Mouse (Mus musculus) adrenal gland, adult 2 months (tissue): ENCODE data around the gene Dnttip1. TPM values are rescaled to one million over a fixed set of nuclear protein-coding genes. Genes with fewer than 3 reads are reported as not detected.
"Not testable (repeated sequence)": the region's sequence is repeated elsewhere in the genome, so short reads cannot be mapped to it uniquely, and the experiment has no call there.

Source experiments
- DNase-seq: peaks from one replicate; pipeline ENCODE4 v3.0.0; 2021
- long read RNA-seq: library from polyadenylated mRNA; stranded (forward); transcript quantifications from one replicate; pipeline ENCODE4 v2.0.0, GENCODE M21; 2021
- polyA plus RNA-seq: library from polyadenylated mRNA; depleted of rRNA; stranded (reverse); fragments of >200 nt; gene quantifications from 2 replicates; pipeline ENCODE4 v1.2.3, GENCODE M21; 2012; rRNA removed
- total RNA-seq, 2 experiments: library from RNA; stranded (reverse); gene quantifications; 2 replicates each; pipeline ENCODE4 v1.2.3; 2021

The Dnttip1 gene
- total RNA-seq = 10 to 100 TPM; 34.9 to 41.8 TPM
- polyA plus RNA-seq = 29.7 and 44.4 TPM in 2 replicates
- long read RNA-seq, transcript Dnttip1-201 (13 exons, 1,664 nt) = major isoform, 60 of 71 reads
- long read RNA-seq, partial matches to known transcripts = 5 of 71 reads
- long read RNA-seq, other reads (novel, unspliced or antisense) = 6 of 71 reads

- peak; percentile 96 for DNase-seq
Observed at GRCm38 (mm10) chr2:164745843-164746479, at the start of gene Dnttip1, which contains the start of gene Wfdc3. Gene Dnttip1, plus strand, starts transcription at chr2:164745983. Gene Wfdc3, minus strand, starts transcription at chr2:164745931.

GRCm38 (mm10) chr2:164698201-164698600, 47.6 kb upstream of the Dnttip1 start, which contains the start of gene Spint4:
Gene Spint4, plus strand, starts transcription at chr2:164698501.
- no peak for DNase-seq

DNA sequence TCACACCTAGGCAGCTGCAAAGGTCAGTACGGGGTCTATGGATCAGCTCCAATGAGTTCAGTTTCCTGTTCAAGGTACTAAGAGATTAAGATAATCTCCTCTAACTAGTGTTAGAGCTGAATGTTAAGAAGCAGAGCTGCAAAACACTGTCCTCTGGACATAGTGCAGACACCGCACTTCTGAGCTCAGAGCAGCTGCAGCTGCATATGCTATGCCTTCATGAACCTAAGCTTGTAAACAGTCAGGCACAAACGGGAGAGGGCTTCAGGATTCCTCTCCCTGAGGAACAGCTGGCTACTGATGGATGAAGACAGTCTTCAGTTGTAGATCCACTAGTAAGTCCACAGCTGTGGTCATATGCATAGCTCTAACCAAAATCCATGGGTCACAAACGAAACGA, 44.8 kb upstream of the Dnttip1 start:
- DNase-seq = no peak

DNA sequence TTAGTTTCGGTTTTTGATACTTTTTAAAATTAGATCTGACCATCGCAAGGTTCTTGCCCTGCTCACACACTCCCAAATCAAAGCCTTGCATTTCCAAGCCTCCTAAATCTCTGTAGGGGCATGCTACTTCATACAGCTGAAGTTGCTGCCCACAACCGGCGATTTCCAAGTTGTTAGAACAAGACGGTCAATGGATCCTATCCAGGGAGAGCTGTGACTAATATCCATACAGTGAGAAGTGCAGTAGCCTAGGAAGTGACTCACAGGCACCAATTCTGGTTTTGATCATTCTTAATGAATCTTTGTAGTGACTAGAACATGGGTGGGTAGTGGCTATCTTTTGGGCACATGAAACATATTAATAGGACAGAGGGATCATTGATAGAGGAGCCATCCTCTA, 44.0 kb upstream of the Dnttip1 start:
- DNase-seq = no peak

DNA sequence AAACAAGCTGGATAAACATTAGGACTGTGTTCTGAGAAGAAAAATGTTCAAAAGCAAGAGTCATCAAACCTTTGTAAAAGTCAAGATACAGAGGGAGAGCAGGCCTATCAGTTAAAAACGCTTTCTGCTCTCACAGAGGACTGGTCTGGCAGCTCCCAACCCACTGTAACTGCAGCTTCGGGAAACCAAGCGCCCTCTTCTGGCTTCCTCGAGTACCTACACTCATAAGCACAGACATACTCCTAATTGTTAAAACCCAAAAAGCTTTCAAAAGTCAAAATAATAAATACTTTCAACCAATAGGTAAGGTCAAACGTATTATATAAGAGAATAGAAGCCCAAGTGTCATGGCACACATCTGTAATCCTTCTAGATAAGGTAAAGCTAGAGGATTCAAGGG, 41.5 kb upstream of the Dnttip1 start:
- no peak for DNase-seq

- no peak for DNase-seq
Observed at GRCm38 (mm10) chr2:164705328-164705727, 40.5 kb upstream of the Dnttip1 start.

GRCm38 (mm10) chr2:164705991-164706390, 39.8 kb upstream of the Dnttip1 start:
- DNase-seq = no peak

GRCm38 (mm10) chr2:164715005-164715404, 30.8 kb upstream of the Dnttip1 start, which contains the start of gene Spint5:
Gene Spint5, plus strand, starts transcription at chr2:164715305.
- DNase-seq = no peak

DNA sequence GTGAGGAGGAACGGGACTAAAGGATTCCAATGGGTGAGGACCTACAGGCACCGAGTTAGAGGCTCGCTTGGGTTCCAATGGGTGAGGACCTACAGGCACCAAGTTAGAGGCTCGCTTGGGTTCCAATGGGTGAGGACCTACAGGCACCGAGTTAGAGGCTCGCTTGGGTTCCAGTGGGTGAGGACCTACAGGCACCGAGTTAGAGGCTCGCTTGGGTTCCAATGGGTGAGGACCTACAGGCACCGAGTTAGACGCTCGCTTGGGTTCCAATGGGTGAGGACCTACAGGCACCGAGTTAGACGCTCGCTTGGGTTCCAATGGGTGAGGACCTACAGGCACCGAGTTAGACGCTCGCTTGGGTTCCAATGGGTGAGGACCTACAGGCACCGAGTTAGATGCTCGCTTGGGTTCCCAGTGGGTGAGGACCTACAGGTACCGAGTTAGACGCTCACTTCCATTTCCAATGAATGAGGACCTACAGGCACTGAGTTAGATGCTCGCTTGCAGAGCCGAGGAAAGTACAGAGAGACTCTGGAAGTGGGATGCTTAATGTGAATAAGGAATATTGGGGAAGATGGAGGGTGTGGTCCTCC, 29.5 kb upstream of the Dnttip1 start:
- DNase-seq = not testable (repeated sequence)

GRCm38 (mm10) chr2:164723276-164723675, 22.5 kb upstream of the Dnttip1 start:
- no peak for DNase-seq

DNA sequence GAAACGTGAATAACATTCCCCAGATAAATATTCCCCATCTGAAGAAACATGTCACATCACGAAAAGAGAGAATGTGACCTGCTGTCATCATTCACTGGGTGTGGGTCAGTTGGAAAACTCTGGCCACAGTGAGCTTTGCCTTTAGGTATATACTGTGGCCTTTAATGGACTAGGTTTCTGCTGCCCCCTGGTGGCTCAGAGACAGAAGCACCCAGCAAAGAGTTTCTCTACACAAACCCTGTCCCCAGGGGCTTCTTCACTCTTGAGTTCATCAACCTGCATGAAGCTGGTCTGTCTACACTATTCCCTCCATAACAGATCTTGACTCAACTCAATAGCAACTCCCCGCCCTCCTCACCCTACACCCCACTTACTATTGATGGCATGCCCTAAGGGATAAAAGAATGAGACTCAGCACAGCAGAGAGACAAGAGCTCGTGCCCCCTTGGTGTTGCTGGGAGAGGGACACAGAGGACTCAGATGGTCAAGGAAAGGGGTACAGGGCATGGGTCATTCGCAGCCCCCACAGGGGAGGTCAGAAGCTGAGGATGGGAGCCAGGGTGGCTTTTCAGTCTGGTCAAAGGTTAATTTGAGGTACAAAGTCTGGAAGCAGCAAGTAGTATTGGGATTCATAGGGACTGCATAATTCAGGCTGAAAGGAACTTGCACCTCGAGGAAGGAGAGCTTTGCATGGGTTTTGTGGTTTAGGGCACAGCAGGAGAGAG, 19.7 kb upstream of the Dnttip1 start:
- DNase-seq = peak; percentile 62

DNA sequence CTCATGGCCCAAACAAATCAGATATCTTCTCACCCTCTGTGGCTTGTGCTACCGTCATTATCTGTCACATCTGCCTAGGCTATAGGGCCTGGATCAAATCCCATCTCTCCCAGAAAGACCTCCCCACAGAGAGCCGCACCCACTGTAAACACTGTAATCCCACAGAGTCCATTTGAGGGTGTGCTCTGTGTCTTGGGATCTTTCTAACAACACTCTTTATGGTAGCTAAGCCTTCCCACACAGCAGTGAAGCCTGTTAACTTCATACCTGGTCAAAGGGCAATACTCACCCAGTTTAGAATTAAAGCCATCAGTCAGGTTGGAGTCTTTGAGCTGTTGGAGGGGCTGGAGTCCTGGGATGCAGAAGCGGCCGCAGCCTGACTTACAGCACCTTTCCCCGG, 14.1 kb upstream of the Dnttip1 start:
- DNase-seq = no peak

DNA sequence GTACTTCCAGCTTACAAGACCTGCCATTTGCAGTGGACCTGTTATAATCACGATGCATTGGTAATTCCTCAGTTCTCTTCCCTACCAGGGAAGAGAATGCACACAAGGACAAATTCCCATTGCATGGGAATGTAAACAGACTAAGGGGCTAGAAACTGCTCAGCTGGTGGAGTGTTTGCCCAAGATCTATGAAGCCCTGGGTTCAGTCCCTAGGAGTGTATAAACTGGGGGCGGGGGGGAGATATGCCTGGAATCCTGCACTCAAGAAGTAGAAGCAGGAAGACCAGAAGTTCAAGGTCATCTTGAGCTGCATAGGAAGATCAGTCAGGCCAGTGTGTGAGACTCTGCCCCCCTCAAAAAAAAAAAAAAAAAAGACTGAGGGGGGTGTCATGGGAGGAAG, 12.5 kb upstream of the Dnttip1 start:
- DNase-seq = no peak

DNA sequence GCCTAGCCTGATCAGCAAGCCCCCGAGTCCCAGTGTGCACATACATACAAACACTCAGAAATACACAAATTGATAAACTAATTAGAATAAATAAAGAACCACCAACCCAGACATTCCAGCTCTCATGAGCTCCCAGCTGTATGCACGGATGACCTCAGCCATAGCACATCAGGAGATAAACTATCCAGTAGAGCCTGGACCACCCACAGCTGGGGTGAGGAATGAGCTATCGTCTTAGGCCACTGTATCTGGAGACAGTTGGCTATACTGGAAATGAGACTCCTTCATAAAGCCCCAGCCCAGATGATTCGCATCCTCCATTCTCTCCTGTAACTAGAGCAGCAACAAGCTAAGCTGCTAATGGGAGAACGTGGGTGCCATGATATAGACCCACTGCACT, 10.9 kb upstream of the Dnttip1 start:
- no peak for DNase-seq

DNA sequence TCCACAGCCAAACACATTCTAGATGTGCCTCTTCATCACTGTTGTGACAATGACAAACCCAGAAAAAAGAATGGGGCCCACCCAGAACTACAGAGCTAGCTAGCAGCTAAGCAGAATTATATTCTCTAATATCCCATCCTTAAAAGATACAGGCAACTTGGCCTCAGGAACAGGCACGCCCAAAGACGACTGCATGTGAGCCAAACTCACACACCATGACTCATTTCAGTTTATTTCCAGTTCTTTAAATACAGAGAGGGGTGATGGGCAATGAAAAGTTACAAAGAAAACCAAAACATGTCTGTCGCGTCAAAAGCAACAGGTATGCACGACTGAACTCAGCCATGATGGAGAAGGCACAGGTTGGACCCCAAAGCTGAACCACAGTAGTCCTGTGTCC, 10.3 kb upstream of the Dnttip1 start:
- DNase-seq = no peak

- DNase-seq = no peak
Observed at GRCm38 (mm10) chr2:164737377-164738090, 8.2 kb upstream of the Dnttip1 start.

DNA sequence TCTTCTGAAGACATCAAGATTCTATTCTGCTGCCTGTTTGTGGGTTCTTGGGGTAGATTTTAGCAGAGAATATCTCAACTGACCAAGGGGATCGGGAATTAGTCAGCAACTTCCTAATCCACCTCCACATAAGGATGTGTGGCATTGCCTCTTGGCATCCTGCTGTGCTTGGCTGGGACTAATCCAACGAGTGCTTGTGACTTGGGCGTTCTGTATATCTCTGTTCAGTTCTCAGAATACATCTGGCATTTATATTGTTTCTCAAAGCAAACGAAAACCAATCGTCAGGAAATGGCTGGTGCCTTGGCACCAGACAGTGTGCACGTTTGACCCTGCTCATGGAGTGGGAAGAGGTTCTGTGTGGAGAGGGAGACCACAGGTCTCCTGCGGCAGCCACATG, 5.9 kb upstream of the Dnttip1 start:
- no peak for DNase-seq

DNA sequence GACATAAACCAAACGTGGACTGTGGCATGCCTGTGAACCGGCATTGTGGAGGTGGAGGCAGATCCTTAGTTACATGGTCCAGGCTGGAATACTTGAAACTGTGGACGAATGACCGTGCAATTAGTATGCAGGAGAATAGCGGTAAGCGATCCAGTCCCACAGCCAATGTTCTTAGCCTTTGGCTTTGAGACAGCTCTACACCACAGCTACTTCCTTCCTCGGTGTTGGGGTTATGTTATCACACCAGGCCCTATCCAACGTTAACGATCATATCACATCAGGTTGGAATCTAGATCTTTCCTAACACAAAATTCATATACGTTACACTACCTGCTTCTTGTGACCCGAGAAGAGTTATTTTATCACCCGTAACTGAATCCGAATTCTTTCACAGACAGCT, 796 bp upstream of the Dnttip1 start:
- DNase-seq = no peak

GRCm38 (mm10) chr2:164746693-164747092, 910 bp downstream of the Dnttip1 start:
- no peak for DNase-seq

DNA sequence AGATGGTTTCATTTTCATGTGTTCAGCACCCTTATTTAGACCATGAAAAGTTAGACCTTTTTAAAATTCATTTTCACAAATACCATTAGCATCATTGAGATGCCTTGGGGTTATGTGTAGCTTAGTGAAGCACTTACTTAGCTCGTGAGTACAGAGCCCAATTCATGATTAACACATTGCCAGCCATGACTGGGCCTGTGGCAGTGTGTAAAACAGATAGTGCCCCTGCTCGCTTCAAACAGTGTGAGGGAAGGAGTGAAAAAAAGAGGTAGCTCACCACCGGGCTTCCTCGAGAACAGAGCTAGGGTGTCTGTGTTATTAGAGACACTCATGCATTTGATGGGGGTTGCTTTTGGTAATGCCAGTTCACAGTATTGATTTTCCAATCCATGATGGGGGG, 2.4 kb downstream of the Dnttip1 start:
- no peak for DNase-seq

GRCm38 (mm10) chr2:164748991-164749390, 3.2 kb downstream of the Dnttip1 start:
- DNase-seq = peak; percentile 50

DNA sequence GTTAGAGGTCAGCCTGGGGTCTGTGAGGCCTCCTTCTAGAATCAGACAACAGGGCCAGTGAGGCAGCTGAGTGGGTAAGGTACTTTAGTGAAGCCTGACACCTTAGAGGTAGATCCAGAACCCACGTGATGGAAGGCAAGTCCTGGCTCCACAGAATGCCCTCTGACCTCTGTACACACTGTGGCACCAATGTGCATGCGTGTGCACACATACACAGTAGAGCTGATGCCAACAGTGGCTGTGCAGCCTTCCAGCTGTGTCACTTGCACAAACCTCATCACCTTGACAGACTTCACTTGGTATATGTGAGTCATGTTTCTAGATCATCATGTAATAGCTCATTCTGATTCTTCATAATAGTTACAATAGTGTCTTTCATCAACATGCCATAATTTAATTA, 6.7 kb downstream of the Dnttip1 start:
- DNase-seq = peak; percentile 30
